18 mouse cellular contexts compared by ENCODE assay signal in genomic region chr1:164622946-164623345, GRCm38 (mm10).
"Had no signal": no experiment of that assay in that cellular context is flagged by ENCODE, and none has a peak within 500 bp of the region (broad histone marks: within the 10 kb centered on the region; RNA-seq: fewer than 3 reads in every experiment).

No protein-coding gene starts in this region.

- H3K9me3 ChIP-seq: liver, embryonic 15.5 days; lung, embryonic 15.5 days; neural tube, embryonic 12.5 days had no signal

- H3K4me1 ChIP-seq: liver, embryonic 15.5 days; lung, embryonic 15.5 days; megakaryocyte, embryonic 14.5 days; neural tube, embryonic 12.5 days had no signal

- H3K9ac ChIP-seq: liver, embryonic 15.5 days; liver, postnatal 0 days; lung, embryonic 15.5 days; neural tube, embryonic 12.5 days had no signal

- H3K27ac ChIP-seq: liver, embryonic 15.5 days; lung, embryonic 15.5 days; macrophage; neural tube, embryonic 12.5 days had no signal

- H3K4me3 ChIP-seq: liver, embryonic 15.5 days; lung, embryonic 15.5 days; megakaryocyte, embryonic 14.5 days; neural tube, embryonic 12.5 days had no signal

- DNase-seq: liver, postnatal 0 days; lung, adult 2 months; lung, postnatal 14 days; lung, postnatal 36 days; midbrain, embryonic 14.5 days; right cerebral cortex, postnatal 14 days; spleen, adult 18-20 months; thymus, adult 18-20 months; thymus, postnatal 14 days; thymus, postnatal 36 days had no signal

- H3K36me3 ChIP-seq: liver, embryonic 15.5 days; lung, embryonic 15.5 days; neural tube, embryonic 12.5 days had no signal

- H3K4me2 ChIP-seq: liver, embryonic 15.5 days; lung, embryonic 15.5 days; midbrain, embryonic 11.5 days; neural tube, embryonic 12.5 days had no signal

- ATAC-seq: liver, postnatal 0 days; lung, postnatal 0 days; midbrain, embryonic 16.5 days had no signal

- H3K27me3 ChIP-seq: liver, embryonic 15.5 days; lung, embryonic 15.5 days; megakaryocyte, embryonic 14.5 days; neural tube, embryonic 12.5 days had no signal
